Mouse (Mus musculus) forebrain, postnatal 0 days (tissue): Measurements from ENCODE around the gene Apoh. TPM values are rescaled to one million over a fixed set of nuclear protein-coding genes. Genes with fewer than 3 reads are reported as not detected.
A peak's percentile ranks its signal among the peaks of the same experiment; 100 is the strongest.

Experiments used
- ATAC-seq: fragments of 200-750 bp; cut with Nextera tagmentation; 2 replicates; pipeline ENCODE4 v1.8.0; 2017; ENCODE audit warnings: mild to moderate bottlenecking, moderate library complexity
- DNase-seq: peaks from one replicate; pipeline ENCODE4 v3.0.0-alpha.2; 2015
- H3K27ac ChIP-seq: fragments of 300-500 bp; sonication (generic); 2 replicates; pipeline ENCODE4 v1.5.1; 2014; ENCODE audit warnings: low read depth, mild to moderate bottlenecking, antibody characterized with exemption, low read length, moderate library complexity, mixed read lengths
- H3K27me3 ChIP-seq: fragments of 300-500 bp; sonication (generic); 2 replicates; pipeline ENCODE4 v1.6.1; 2014; ENCODE audit warnings: mild to moderate bottlenecking, low read length, mixed read lengths; ENCODE audit not compliant: insufficient read depth
- H3K36me3 ChIP-seq: fragments of 300-500 bp; sonication (generic); 2 replicates; pipeline ENCODE4 v1.6.1; 2014; ENCODE audit warnings: mild to moderate bottlenecking, moderate library complexity; ENCODE audit not compliant: insufficient read depth
- H3K4me1 ChIP-seq: fragments of 300-500 bp; sonication (generic); 2 replicates; pipeline ENCODE4 v1.6.1; 2014; ENCODE audit warnings: antibody characterized with exemption; ENCODE audit not compliant: insufficient read depth
- H3K4me2 ChIP-seq: fragments of 300-500 bp; sonication (generic); 2 replicates; pipeline ENCODE4 v1.6.1; 2014; ENCODE audit warnings: low read depth, mild to moderate bottlenecking, moderate library complexity
- H3K4me3 ChIP-seq: fragments of 300-500 bp; sonication (generic); 2 replicates; pipeline ENCODE4 v1.5.1; 2014; ENCODE audit warnings: low read depth, low read length, mixed read lengths
- H3K9ac ChIP-seq: fragments of 300-500 bp; sonication (generic); 2 replicates; pipeline ENCODE4 v1.6.1; 2014; ENCODE audit warnings: mild to moderate bottlenecking
- H3K9me3 ChIP-seq: fragments of 300-500 bp; sonication (generic); 2 replicates; pipeline ENCODE4 v1.6.1; 2016; ENCODE audit warnings: low read length
- CTCF ChIP-seq: sonication (generic); IDR thresholded peaks from 2 replicates; pipeline ENCODE4 v1.5.1; 2016; ENCODE audit warnings: antibody characterized with exemption, control low read depth, low read depth
- WGBS: fragments of 180-500 bp; shearing (Covaris S2); extraction: QIAGEN DNeasy Blood & Tissue Kit; methylation state at CpG from one replicate; pipeline ENCODE4 v1.1.7; 2014; 5-methylcytosine and 5-hydroxymethylcytosine counted together
- polyA plus RNA-seq: library from polyadenylated mRNA; unstranded; fragments of >200 nt; fragmentation: Nextera tagmentation; extraction: Ambion mirVana; gene quantifications from 2 replicates; pipeline ENCODE4 v1.2.1, GENCODE M21; 2015
- total RNA-seq: library from RNA; depleted of rRNA; stranded (reverse); fragments of >200 nt; gene quantifications from 2 replicates; pipeline ENCODE4 v1.2.3, GENCODE M21; 2014

The Apoh gene
- total and polyA plus RNA-seq, 2 experiments from 2014 or later = 0.25 to 0.67 TPM

GRCm38 (mm10) chr11:108376815-108377214 lies 33.7 kb downstream of the Apoh start:
- Histone ChIP-seq H3K9me3 (no peaks in the 10 kb centered on the region), H3K27me3 (no peaks in the 10 kb centered on the region), H3K27ac (no peak overlapping the region), H3K4me1 (0 out of 2 replicates have a peak, but pooled peaks cover 3% of the 10 kb centered on the region), H3K4me3 (no peak overlapping the region), H3K9ac (no peak overlapping the region), H3K36me3 (no peaks in the 10 kb centered on the region), H3K4me2 (no peak overlapping the region)
- ATAC-seq (no peak), DNase-seq (no peak)
- TF ChIP-seq CTCF = no peak
- WGBS = 92% methylated on average over 7 of the region's 7 CpGs

- 0 out of 2 replicates have a peak, but pooled peaks cover 3% of the 10 kb centered on the region for H3K4me1 ChIP-seq
- H3K4me3 ChIP-seq = 0 out of 2 replicates have a peak overlapping the region, but pooled peaks have one; percentile 9
- no peaks in the 10 kb centered on the region for H3K27me3 ChIP-seq
- no peak overlapping the region for H3K27ac ChIP-seq
- ATAC-seq (peak; percentile 98), DNase-seq (peak; percentile 95)
- TF ChIP-seq CTCF = peak; percentile 98
- no peaks in the 10 kb centered on the region for H3K9me3 ChIP-seq
- H3K36me3 ChIP-seq = no peaks in the 10 kb centered on the region
- 17% methylated on average over 19 of the region's 19 CpGs for WGBS
- H3K9ac ChIP-seq = no peak overlapping the region
- H3K4me2 ChIP-seq = peak overlapping the region; percentile 45
Observed at GRCm38 (mm10) chr11:108377680-108378362, 34.7 kb downstream of the Apoh start.

- Histone ChIP-seq H3K27me3 (no peaks in the 10 kb centered on the region), H3K4me2 (no peak overlapping the region), H3K9me3 (no peaks in the 10 kb centered on the region), H3K9ac (no peak overlapping the region), H3K4me1 (0 out of 2 replicates have a peak, but pooled peaks cover 3% of the 10 kb centered on the region), H3K27ac (no peak overlapping the region), H3K4me3 (no peak overlapping the region), H3K36me3 (no peaks in the 10 kb centered on the region)
- no peak for TF ChIP-seq CTCF
- WGBS = 71% methylated on average over 4 of the region's 4 CpGs
- ATAC-seq (no peak), DNase-seq (no peak)
Observed at GRCm38 (mm10) chr11:108378363-108378751, 35.2 kb downstream of the Apoh start.

GRCm38 (mm10) chr11:108382664-108383063 lies 39.5 kb downstream of the Apoh start:
- Histone ChIP-seq H3K4me3 (no peak overlapping the region), H3K4me2 (no peak overlapping the region), H3K27me3 (no peaks in the 10 kb centered on the region), H3K4me1 (0 out of 2 replicates have a peak, but pooled peaks cover 3% of the 10 kb centered on the region), H3K27ac (no peak overlapping the region), H3K9ac (no peak overlapping the region), H3K36me3 (no peaks in the 10 kb centered on the region), H3K9me3 (no peaks in the 10 kb centered on the region)
- TF ChIP-seq CTCF = no peak
- WGBS = 77% methylated on average over 3 of the region's 3 CpGs
- DNase-seq (no peak), ATAC-seq (no peak)

GRCm38 (mm10) chr11:108384920-108385665 lies 41.9 kb downstream of the Apoh start:
- Histone ChIP-seq H3K4me3 (no peak overlapping the region), H3K9me3 (no peaks in the 10 kb centered on the region), H3K36me3 (no peaks in the 10 kb centered on the region), H3K9ac (no peak overlapping the region), H3K4me2 (no peak overlapping the region), H3K27me3 (no peaks in the 10 kb centered on the region), H3K27ac (no peak overlapping the region), H3K4me1 (no peaks in the 10 kb centered on the region)
- TF ChIP-seq CTCF = no peak
- DNase-seq (peak; percentile 10), ATAC-seq (no peak)
- 50% methylated on average over 4 of the region's 4 CpGs for WGBS

GRCm38 (mm10) chr11:108385666-108386024 lies 42.5 kb downstream of the Apoh start:
- H3K9ac ChIP-seq = no peak overlapping the region
- H3K27ac ChIP-seq = no peak overlapping the region
- H3K36me3 ChIP-seq = no peaks in the 10 kb centered on the region
- no peak overlapping the region for H3K4me2 ChIP-seq
- ATAC-seq = no peak
- no peaks in the 10 kb centered on the region for H3K27me3 ChIP-seq
- 93% methylated on average over 1 of the region's 1 CpGs for WGBS
- H3K9me3 ChIP-seq = no peaks in the 10 kb centered on the region
- no peak for DNase-seq
- H3K4me1 ChIP-seq = no peaks in the 10 kb centered on the region
- no peak overlapping the region for H3K4me3 ChIP-seq
- no peak for TF ChIP-seq CTCF

GRCm38 (mm10) chr11:108395061-108395460 lies 51.9 kb downstream of the Apoh start:
- no peak for ATAC-seq
- Histone ChIP-seq H3K4me3 (no peak overlapping the region), H3K36me3 (no peaks in the 10 kb centered on the region), H3K9me3 (no peaks in the 10 kb centered on the region), H3K27me3 (no peaks in the 10 kb centered on the region), H3K9ac (no peak overlapping the region), H3K4me2 (no peak overlapping the region), H3K27ac (no peak overlapping the region), H3K4me1 (no peaks in the 10 kb centered on the region)
- DNase-seq = no peak
- TF ChIP-seq CTCF = no peak
- WGBS = 95% methylated on average over 9 of the region's 9 CpGs
